Mouse (Mus musculus) testis, adult 2 months (tissue): Measurements from ENCODE around the gene AU018091.

Source experiments
- CTCF ChIP-seq: fragments of 200-500 bp; IDR thresholded peaks from 2 replicates; pipeline ENCODE4 v1.5.1; 2012; ENCODE audit warnings: low read depth, mild to moderate bottlenecking, inconsistent platforms, low read length, moderate library complexity; ENCODE audit not compliant: control insufficient read depth, insufficient read depth, insufficient replicate concordance
- POLR2A ChIP-seq: fragments of 200-500 bp; IDR thresholded peaks from 2 replicates; pipeline ENCODE4 v1.6.1; 2012; ENCODE audit warnings: low read depth, mild to moderate bottlenecking, inconsistent platforms, low read length, moderate library complexity; ENCODE audit not compliant: control insufficient read depth

DNA sequence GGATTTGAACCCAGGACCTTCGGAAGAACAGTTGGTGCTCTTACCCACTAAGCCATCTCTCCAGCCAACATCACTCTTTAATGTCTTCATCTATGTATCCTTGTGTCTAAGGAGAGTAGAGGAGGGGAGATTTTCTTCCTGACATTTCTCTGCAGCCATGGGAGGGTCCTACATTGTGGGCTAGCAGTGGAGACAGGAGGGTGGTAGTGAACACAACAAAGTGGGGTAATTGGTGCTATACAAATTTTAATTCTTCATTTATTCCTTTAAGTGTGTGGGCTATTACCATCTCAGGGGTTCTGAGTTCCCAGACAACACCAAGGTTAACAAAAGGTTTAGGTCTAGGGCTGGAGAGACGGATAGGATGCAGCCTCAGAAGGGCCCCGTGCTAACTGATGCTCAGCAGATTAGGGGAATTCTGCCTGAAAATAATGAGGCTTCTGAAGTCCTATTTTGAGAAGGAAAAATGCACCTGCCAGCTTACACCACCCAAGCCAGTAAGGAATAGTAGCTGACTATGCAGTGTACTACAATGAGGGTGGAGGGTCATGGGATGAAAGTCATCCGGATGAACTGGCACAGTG, 24.1 kb upstream of the AU018091 start:
- TF ChIP-seq POLR2A (no peak), CTCF (no peak)
